Comparison of ENCODE assay signal across 13 mouse cellular contexts in the genomic region with DNA sequence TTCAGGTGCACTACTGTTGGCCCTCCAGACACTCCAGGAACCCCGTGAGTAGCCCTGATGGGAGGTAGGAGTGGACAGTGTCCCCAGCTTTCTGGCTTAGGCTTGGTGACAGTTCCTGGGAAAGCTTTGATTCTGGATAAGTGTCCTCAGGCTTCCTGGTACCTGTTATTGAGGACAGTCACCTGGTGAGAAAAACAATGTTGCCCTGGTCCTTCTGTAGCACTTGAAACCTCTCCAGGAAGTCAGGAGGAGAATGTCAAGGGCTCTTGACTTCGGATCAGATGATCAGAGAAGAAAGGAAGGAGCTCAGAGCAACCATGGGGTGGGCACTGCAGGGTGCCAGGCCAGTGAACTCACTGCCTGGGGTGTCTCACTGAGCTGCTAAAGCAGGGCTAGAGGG.
"Had no signal": no experiment of that assay in that cellular context is flagged by ENCODE, and none has a peak within 500 bp of the region (broad histone marks: within the 10 kb centered on the region; RNA-seq: fewer than 3 reads in every experiment).

No protein-coding gene starts in this region.

- H3K4me1 ChIP-seq: liver, embryonic 13.5 days; midbrain, embryonic 10.5 days; midbrain, embryonic 15.5 days had no signal

- H3K4me2 ChIP-seq: liver, embryonic 13.5 days; midbrain, embryonic 15.5 days had no signal

- DNase-seq: kidney, adult 2 months; kidney, postnatal 36 days; layer of hippocampus, postnatal 36 days; liver, embryonic 13.5 days; thymus, adult 18-20 months; thymus, postnatal 36 days had no signal

- H3K9ac ChIP-seq: liver, embryonic 13.5 days; midbrain, embryonic 15.5 days had no signal

- ATAC-seq: intestine, postnatal 0 days; midbrain, embryonic 15.5 days had no signal

- H3K4me3 ChIP-seq: left cerebral cortex, adult 2 months; liver, embryonic 13.5 days; midbrain, embryonic 10.5 days; midbrain, embryonic 15.5 days; myocyte had no signal

- H3K9me3 ChIP-seq: midbrain, embryonic 15.5 days had no signal

- H3K27ac ChIP-seq: kidney, postnatal 0 days; left cerebral cortex, adult 2 months; liver, embryonic 13.5 days; macrophage; midbrain, embryonic 10.5 days; midbrain, embryonic 15.5 days had no signal

- H3K36me3 ChIP-seq: liver, embryonic 13.5 days; midbrain, embryonic 10.5 days; midbrain, embryonic 15.5 days had no signal

- H3K27me3 ChIP-seq: liver, embryonic 13.5 days; midbrain, embryonic 15.5 days had no signal
